Mouse (Mus musculus) heart, embryonic 15.5 days (tissue): ENCODE measurements around the gene Opa1. TPM values are rescaled to one million over a fixed set of nuclear protein-coding genes. Genes with fewer than 3 reads are reported as not detected.
A peak's percentile ranks its signal among the peaks of the same experiment; 100 is the strongest.

Experiments used
- ATAC-seq: fragments of 200-750 bp; cut with Nextera tagmentation; replicated peaks from 2 replicates; pipeline ENCODE4 v1.8.0; 2017; ENCODE audit warnings: low read depth, moderate TSS enrichment; ENCODE audit not compliant: insufficient number of reproducible peaks, insufficient read depth, low FRiP score
- H3K27ac ChIP-seq: fragments of 300-500 bp; sonication (generic); 2 replicates; pipeline ENCODE4 v1.5.1; 2015; ENCODE audit warnings: mild to moderate bottlenecking, inconsistent platforms
- H3K27me3 ChIP-seq: fragments of 300-500 bp; sonication (generic); 2 replicates; pipeline ENCODE4 v1.6.1; 2015; ENCODE audit warnings: inconsistent platforms
- H3K36me3 ChIP-seq: fragments of 300-500 bp; sonication (generic); 2 replicates; pipeline ENCODE4 v1.6.1; 2015; ENCODE audit warnings: mild to moderate bottlenecking, inconsistent platforms
- H3K4me1 ChIP-seq: fragments of 300-500 bp; sonication (generic); replicated peaks from 2 replicates; pipeline ENCODE4 v1.6.1; 2015; ENCODE audit warnings: inconsistent platforms
- H3K4me2 ChIP-seq: fragments of 300-500 bp; sonication (generic); 2 replicates; pipeline ENCODE4 v1.6.1; 2015; ENCODE audit warnings: inconsistent platforms, mild to moderate bottlenecking, moderate library complexity
- H3K4me3 ChIP-seq: fragments of 300-500 bp; sonication (generic); 2 replicates; pipeline ENCODE4 v1.5.1; 2015; ENCODE audit warnings: mild to moderate bottlenecking, inconsistent platforms
- H3K9ac ChIP-seq: fragments of 300-500 bp; sonication (generic); 2 replicates; pipeline ENCODE4 v1.6.1; 2015; ENCODE audit warnings: mild to moderate bottlenecking, inconsistent platforms
- H3K9me3 ChIP-seq: fragments of 300-500 bp; sonication (generic); replicated peaks from 2 replicates; pipeline ENCODE4 v1.6.1; 2016; ENCODE audit warnings: inconsistent platforms
- WGBS: fragments of 180-500 bp; shearing (Covaris S2); methylation state at CpG from one replicate; pipeline ENCODE4 v1.1.7; 2015; ENCODE audit warnings: mixed read lengths; 5-methylcytosine and 5-hydroxymethylcytosine counted together
- polyA plus RNA-seq: library from polyadenylated mRNA; unstranded; fragments of >200 nt; fragmentation: Nextera tagmentation; extraction: Ambion mirVana; gene quantifications from 2 replicates; pipeline ENCODE4 v1.2.1, GENCODE M21; 2015

The Opa1 gene
- polyA plus RNA-seq, 1 experiment from 2014 or later = 37.1 TPM

DNA sequence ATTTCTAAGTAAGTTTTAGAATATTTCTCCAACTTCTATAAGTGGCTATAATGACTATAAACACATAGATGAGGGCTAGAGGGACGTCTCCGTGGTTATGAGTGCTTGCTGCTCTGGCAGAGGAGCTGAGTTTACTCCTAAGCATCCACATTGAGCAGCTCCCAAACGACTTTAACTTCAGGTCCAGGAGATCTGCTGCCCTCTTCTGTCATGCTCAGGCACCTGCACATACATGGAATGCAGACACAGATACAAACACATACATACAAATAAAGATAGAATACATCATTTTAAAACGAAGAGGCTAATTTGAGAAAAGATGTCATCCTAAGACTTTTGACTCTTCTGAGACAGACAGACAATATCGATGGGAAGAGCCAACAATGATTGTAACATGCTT lies 3.5 kb upstream of the Opa1 start:
- Histone ChIP-seq H3K4me3 (no peak overlapping the region), H3K27ac (no peak overlapping the region), H3K9ac (no peak overlapping the region), H3K27me3 (no peaks in the 10 kb centered on the region), H3K4me1 (peaks cover 11% of the 10 kb centered on the region), H3K4me2 (no peak overlapping the region), H3K9me3 (no peaks in the 10 kb centered on the region), H3K36me3 (no peaks in the 10 kb centered on the region)
- 12% methylated on average over 5 of the region's 5 CpGs for WGBS
- no peak for ATAC-seq

DNA sequence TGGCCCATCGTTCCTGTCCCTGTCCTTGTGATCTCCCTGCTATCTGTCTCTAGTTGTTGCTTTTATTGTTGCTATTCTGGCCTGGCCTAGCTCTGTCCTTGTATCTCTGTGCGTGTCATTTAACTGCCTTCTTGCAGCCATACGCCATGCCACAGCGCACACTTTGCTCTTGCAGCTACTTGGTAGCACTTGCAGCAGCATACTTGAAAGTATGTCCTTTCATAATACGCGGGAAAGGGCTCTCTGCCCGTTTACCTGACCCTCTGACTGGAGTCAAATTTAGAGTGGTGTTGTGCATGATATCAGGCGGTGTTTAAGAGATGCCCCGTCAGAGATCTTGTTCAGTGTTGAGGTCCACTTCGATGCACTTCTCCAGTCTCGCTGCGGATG lies 648 bp downstream of the Opa1 start:
- Histone ChIP-seq H3K9ac (peak overlapping the region; percentile 98), H3K27me3 (no peaks in the 10 kb centered on the region), H3K36me3 (no peaks in the 10 kb centered on the region), H3K4me1 (peaks cover 11% of the 10 kb centered on the region), H3K27ac (peak overlapping the region; percentile 74; the same call in 1 of the 2 replicates), H3K9me3 (no peaks in the 10 kb centered on the region), H3K4me3 (peak overlapping the region; percentile 95), H3K4me2 (peak overlapping the region; percentile 80)
- ATAC-seq = no peak
- 5% methylated on average over 12 of the region's 12 CpGs for WGBS

DNA sequence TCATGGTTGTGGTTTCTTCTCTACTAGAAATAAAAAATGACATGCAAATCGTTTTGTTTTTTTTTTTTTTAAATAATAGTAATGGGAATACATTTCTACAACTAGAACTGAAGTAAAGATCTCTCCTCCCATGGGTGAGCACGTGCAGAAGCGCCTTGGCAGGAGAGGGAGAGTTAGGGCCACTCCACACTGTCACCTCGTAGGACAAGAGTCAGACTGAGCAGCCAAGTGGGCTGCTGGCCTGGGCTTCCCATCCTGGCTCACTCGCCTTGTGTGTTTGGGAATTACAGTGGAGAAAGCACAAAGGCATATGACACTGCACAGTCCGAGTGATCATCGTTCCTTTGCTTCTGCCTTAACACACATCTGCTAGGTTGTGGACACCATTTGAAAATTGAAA lies 13.0 kb downstream of the Opa1 start:
- Histone ChIP-seq H3K4me3 (no peak overlapping the region), H3K36me3 (peaks cover 58% of the 10 kb centered on the region), H3K27ac (no peak overlapping the region), H3K27me3 (no peaks in the 10 kb centered on the region), H3K4me2 (no peak overlapping the region), H3K9ac (no peak overlapping the region), H3K9me3 (no peaks in the 10 kb centered on the region), H3K4me1 (no peaks in the 10 kb centered on the region)
- WGBS = 77% methylated on average over 7 of the region's 7 CpGs
- ATAC-seq = no peak

- Histone ChIP-seq H3K9ac (no peak overlapping the region), H3K4me1 (no peaks in the 10 kb centered on the region), H3K27me3 (no peaks in the 10 kb centered on the region), H3K4me2 (no peak overlapping the region), H3K4me3 (no peak overlapping the region), H3K36me3 (peaks cover 36% of the 10 kb centered on the region), H3K9me3 (no peaks in the 10 kb centered on the region), H3K27ac (no peak overlapping the region)
- ATAC-seq = no peak
- WGBS = 83% methylated on average over 4 of the region's 4 CpGs
Observed at GRCm38 (mm10) chr16:29597122-29597521, 18.0 kb downstream of the Opa1 start.

DNA sequence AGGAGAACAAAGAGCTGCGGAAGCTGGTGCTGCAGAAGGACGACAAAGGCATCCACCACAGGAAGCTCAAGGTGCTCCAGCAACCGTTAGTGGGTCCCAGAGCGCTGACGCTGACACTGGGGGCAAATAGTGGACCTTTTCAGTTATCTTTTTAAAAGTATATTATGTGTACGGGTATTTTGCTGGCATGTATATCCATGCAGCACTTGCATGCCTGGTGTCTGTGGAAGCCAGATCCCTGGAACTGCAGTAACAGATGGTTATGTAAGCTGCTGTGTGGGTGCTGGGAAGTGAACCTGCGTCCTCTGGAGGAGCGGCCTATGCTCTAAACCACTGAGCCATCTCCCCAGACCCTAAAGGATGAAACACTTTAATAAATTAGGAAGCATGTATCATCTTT lies 26.4 kb downstream of the Opa1 start:
- 92% methylated on average over 8 of the region's 8 CpGs for WGBS
- no peaks in the 10 kb centered on the region for H3K4me1 ChIP-seq
- H3K27me3 ChIP-seq = no peaks in the 10 kb centered on the region
- no peak for ATAC-seq
- H3K4me3 ChIP-seq = no peak overlapping the region
- no peak overlapping the region for H3K4me2 ChIP-seq
- H3K27ac ChIP-seq = no peak overlapping the region
- peaks cover 63% of the 10 kb centered on the region for H3K36me3 ChIP-seq
- no peaks in the 10 kb centered on the region for H3K9me3 ChIP-seq
- no peak overlapping the region for H3K9ac ChIP-seq

GRCm38 (mm10) chr16:29607131-29607530 lies 28.0 kb downstream of the Opa1 start:
- Histone ChIP-seq H3K36me3 (peaks cover 69% of the 10 kb centered on the region), H3K9me3 (no peaks in the 10 kb centered on the region), H3K9ac (no peak overlapping the region), H3K4me2 (no peak overlapping the region), H3K27ac (no peak overlapping the region), H3K27me3 (no peaks in the 10 kb centered on the region), H3K4me3 (no peak overlapping the region), H3K4me1 (no peaks in the 10 kb centered on the region)
- 90% methylated on average over 7 of the region's 7 CpGs for WGBS
- ATAC-seq = no peak

DNA sequence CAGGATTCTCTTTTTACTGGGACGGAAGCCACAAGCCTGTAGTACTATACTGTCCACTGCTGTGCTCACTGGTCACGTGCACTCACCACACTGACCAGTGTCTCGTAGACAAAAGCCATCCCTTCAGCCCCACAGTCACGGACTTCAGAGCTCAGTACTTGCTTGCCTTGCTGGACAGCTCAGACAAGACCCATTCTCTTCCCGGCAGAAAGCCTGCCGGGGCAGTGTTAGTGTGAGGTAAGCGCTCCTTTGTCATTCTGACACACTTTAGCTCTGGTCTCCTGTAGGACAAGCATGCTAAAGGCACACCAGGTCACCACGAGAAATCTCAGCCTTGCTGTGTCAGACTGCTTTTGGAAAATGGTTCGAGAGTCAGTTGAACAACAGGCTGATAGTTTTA lies 35.6 kb downstream of the Opa1 start:
- no peak for ATAC-seq
- H3K4me3 ChIP-seq = no peak overlapping the region
- H3K4me1 ChIP-seq = no peaks in the 10 kb centered on the region
- H3K27ac ChIP-seq = no peak overlapping the region
- 78% methylated on average over 9 of the region's 9 CpGs for WGBS
- H3K9ac ChIP-seq = no peak overlapping the region
- H3K9me3 ChIP-seq = no peaks in the 10 kb centered on the region
- H3K27me3 ChIP-seq = no peaks in the 10 kb centered on the region
- H3K4me2 ChIP-seq = no peak overlapping the region
- peaks cover 87% of the 10 kb centered on the region for H3K36me3 ChIP-seq

DNA sequence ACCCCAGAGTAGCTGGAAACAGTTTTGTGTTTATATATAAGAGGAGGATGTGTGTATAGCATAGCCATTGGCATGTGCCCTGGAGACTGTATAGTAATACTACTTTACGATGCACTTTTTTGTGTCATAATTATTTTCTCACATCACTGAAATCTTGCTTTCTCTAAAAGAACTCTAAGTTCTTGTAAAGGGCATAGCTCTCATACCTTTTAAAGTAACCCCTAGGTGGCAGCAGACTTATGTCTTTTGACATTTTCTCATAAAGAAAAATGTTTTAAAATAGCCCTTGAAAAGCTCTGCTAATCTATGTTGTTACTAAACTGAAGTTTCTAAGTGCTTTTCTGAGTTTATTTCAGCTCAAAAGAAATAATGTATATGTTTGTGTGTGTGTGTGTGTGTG lies 49.9 kb downstream of the Opa1 start:
- no peak overlapping the region for H3K27ac ChIP-seq
- H3K4me2 ChIP-seq = no peak overlapping the region
- H3K27me3 ChIP-seq = no peaks in the 10 kb centered on the region
- no peak for ATAC-seq
- H3K36me3 ChIP-seq = peaks cover 74% of the 10 kb centered on the region
- no peaks in the 10 kb centered on the region for H3K4me1 ChIP-seq
- WGBS = 84% methylated on average over 1 of the region's 1 CpGs
- H3K9me3 ChIP-seq = no peaks in the 10 kb centered on the region
- no peak overlapping the region for H3K4me3 ChIP-seq
- H3K9ac ChIP-seq = no peak overlapping the region

DNA sequence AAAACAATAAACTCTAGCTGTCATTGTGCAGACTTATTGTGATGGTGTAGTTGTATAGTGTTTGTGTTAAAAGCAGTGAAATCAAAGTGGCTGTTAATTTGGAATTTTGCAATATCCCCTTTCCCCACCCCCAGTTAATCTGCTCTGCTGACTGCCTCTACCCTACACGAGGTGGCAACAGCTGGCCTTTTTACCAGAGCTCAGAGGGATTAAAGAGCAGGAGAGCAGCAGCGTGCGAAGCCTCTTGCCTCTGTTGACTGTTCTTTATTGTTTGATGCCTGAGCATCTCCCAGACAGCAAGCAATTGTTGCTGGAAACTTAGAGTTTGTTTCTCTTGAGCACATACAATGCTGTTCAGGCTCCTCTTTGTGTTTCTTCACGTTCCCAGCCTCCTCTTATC lies 56.6 kb downstream of the Opa1 start:
- WGBS = 53% methylated on average over 4 of the region's 4 CpGs
- Histone ChIP-seq H3K9ac (no peak overlapping the region), H3K4me3 (no peak overlapping the region), H3K4me2 (no peak overlapping the region), H3K27ac (no peak overlapping the region), H3K36me3 (peaks cover 42% of the 10 kb centered on the region), H3K4me1 (no peaks in the 10 kb centered on the region), H3K27me3 (no peaks in the 10 kb centered on the region), H3K9me3 (no peaks in the 10 kb centered on the region)
- ATAC-seq = no peak

- no peaks in the 10 kb centered on the region for H3K27me3 ChIP-seq
- H3K9ac ChIP-seq = no peak overlapping the region
- no peaks in the 10 kb centered on the region for H3K4me1 ChIP-seq
- H3K4me2 ChIP-seq = no peak overlapping the region
- H3K4me3 ChIP-seq = no peak overlapping the region
- no peak overlapping the region for H3K27ac ChIP-seq
- H3K36me3 ChIP-seq = peaks cover 24% of the 10 kb centered on the region
- 67% methylated on average over 1 of the region's 1 CpGs for WGBS
- H3K9me3 ChIP-seq = no peaks in the 10 kb centered on the region
- no peak for ATAC-seq
Observed at GRCm38 (mm10) chr16:29642376-29642775, 63.2 kb downstream of the Opa1 start.

DNA sequence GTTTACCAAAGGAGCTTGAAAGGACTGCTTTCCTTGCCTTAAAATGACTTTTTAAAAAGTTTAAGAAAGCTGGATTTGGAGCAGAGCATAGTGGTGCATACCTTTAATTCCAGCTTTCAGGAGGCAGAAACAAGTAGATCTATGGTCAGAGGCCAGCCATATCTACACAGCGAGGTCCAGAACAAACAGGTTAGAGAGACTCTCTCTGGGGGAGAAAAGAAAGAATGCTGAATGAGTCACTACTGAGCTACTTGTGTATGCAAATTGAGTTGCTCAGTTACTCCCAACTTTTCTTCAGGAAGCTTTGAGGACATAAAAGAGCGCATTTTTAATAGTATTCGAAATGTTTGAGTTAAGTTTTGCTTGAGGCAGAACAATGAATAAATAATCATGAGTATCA lies 65.7 kb downstream of the Opa1 start:
- H3K27me3 ChIP-seq = no peaks in the 10 kb centered on the region
- WGBS = 81% methylated on average over 3 of the region's 3 CpGs
- no peak overlapping the region for H3K9ac ChIP-seq
- no peaks in the 10 kb centered on the region for H3K9me3 ChIP-seq
- H3K4me1 ChIP-seq = no peaks in the 10 kb centered on the region
- H3K4me2 ChIP-seq = no peak overlapping the region
- peaks cover 21% of the 10 kb centered on the region for H3K36me3 ChIP-seq
- ATAC-seq = no peak
- H3K4me3 ChIP-seq = no peak overlapping the region
- no peak overlapping the region for H3K27ac ChIP-seq

GRCm38 (mm10) chr16:29646202-29646601 lies 67.1 kb downstream of the Opa1 start:
- H3K27ac ChIP-seq = no peak overlapping the region
- H3K27me3 ChIP-seq = no peaks in the 10 kb centered on the region
- H3K9ac ChIP-seq = no peak overlapping the region
- no peak for ATAC-seq
- H3K4me1 ChIP-seq = no peaks in the 10 kb centered on the region
- peaks cover 21% of the 10 kb centered on the region; the same call in 1 of the 2 replicates for H3K36me3 ChIP-seq
- no peak overlapping the region for H3K4me2 ChIP-seq
- H3K4me3 ChIP-seq = no peak overlapping the region
- no peaks in the 10 kb centered on the region for H3K9me3 ChIP-seq
